Mouse (Mus musculus): ENCODE measurements around the gene Usp51.
A peak's percentile ranks its signal among the peaks of the same experiment; 100 is the strongest.
"Not testable (repeated sequence)": the region's sequence is repeated elsewhere in the genome, so short reads cannot be mapped to it uniquely, and the experiment has no call there.

Usp51 gene

GRCm38 (mm10) chrX:153006387-153006841 is at the start of gene Usp51:
Gene Usp51, plus strand, starts transcription at chrX:153006469.
- peak; percentile 24 for DNase-seq

- DNase-seq, result no peak
These were observed 36.7 kb upstream of the Usp51 start for GRCm38 (mm10) chrX:152969606-152970005.

GRCm38 (mm10) chrX:152973476-152974203 is 32.6 kb upstream of the Usp51 start:
- DNase-seq, result not testable (repeated sequence)

- peak; percentile 69 for DNase-seq
These were observed 32.0 kb upstream of the Usp51 start for GRCm38 (mm10) chrX:152974204-152974661.

GRCm38 (mm10) chrX:152976538-152976937 is 29.7 kb upstream of the Usp51 start:
- DNase-seq, result no peak

- no peak for DNase-seq
These were observed 21.3 kb upstream of the Usp51 start for GRCm38 (mm10) chrX:152985009-152985408.

- not testable (repeated sequence) for DNase-seq
These were observed 16.4 kb upstream of the Usp51 start for GRCm38 (mm10) chrX:152989852-152990251.

GRCm38 (mm10) chrX:152996105-152996504 is 10.2 kb upstream of the Usp51 start:
- not testable (repeated sequence) for DNase-seq

- DNase-seq, result peak; percentile 15
These were observed 884 bp downstream of the Usp51 start for GRCm38 (mm10) chrX:153007021-153007684.

- DNase-seq, result no peak
These were observed 1.4 kb downstream of the Usp51 start for GRCm38 (mm10) chrX:153007685-153008047.

- DNase-seq, result not testable (repeated sequence)
These were observed 19.0 kb downstream of the Usp51 start for GRCm38 (mm10) chrX:153025255-153025654.

GRCm38 (mm10) chrX:153025709-153026108 is 19.4 kb downstream of the Usp51 start:
- DNase-seq, result not testable (repeated sequence)

- not testable (repeated sequence) for DNase-seq
These were observed 25.3 kb downstream of the Usp51 start for GRCm38 (mm10) chrX:153031547-153031946.

GRCm38 (mm10) chrX:153037087-153037971 is 31.1 kb downstream of the Usp51 start, which contains the start of gene Mageh1:
Gene Mageh1, minus strand, starts transcription at chrX:153037575.
- peak; percentile 81 for DNase-seq

GRCm38 (mm10) chrX:153037972-153038744 is 31.9 kb downstream of the Usp51 start:
- not testable (repeated sequence) for DNase-seq
